Mouse (Mus musculus): ENCODE data around the gene Map3k10.

DNA sequence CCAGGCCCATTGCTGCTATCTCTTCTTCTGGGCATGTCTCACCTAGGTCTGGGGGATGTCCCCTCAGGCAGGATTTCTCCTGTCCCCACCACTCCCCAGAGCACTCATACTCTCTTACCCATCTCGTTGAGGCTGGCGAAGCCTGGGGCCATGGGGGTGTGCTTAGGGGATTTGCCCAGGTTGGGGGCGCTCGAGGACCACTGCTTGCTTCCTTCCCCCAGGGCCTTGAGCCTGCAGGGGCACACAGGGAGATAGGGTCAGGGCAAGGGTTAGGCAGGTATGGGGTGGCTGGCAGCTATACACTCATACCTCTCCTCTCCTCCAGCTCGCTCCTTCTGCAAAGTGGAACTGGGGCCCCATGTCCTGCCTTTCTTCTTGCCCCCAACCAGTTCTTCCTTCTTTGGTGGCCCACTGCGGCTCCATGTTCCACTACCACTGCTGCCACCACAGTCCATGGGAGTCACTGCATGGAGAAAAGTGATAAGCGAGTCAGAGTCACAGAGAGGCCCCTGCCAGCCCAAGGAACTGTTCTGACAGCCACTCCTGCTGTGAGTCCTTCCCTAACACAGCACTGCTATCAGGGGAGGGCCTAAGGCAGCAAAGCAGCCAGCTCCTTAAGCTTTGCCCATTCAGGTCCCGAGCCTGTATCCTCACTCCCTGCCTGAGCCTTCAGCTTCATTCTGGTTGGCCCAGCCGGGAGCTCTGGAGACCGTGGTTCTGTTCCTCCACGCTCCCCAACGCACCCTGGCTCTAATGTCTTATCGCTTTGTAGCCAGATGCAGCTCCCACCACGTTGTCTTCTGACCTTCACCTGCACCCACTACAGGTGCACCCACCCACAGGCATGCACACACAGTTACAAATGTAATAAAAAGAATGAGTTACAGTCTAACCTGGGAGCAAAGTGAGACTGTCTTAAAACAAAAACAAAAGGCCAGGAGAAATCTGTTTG lies 15.4 kb downstream of the Map3k10 start:
- no peak for TF ChIP-seq POLR2A (IDR thresholded peaks at IDR 0.05; ENCODE audit: low read depth, low read length)
- TF ChIP-seq MAFK (IDR thresholded peaks at IDR 0.05; ENCODE audit: insufficient replicate concordance, low read length) = no peak
- no peak for TF ChIP-seq USF1 (IDR thresholded peaks at IDR 0.05; ENCODE audit: low read depth, low read length)
- no peak for TF ChIP-seq CTCF (conservative IDR thresholded peaks at IDR 0.05 in 1 of 2, IDR thresholded peaks at IDR 0.05 in 1 of 2; ENCODE audit: low read depth in 2 of 2, low read length in 2 of 2)
